In the genomic region with DNA sequence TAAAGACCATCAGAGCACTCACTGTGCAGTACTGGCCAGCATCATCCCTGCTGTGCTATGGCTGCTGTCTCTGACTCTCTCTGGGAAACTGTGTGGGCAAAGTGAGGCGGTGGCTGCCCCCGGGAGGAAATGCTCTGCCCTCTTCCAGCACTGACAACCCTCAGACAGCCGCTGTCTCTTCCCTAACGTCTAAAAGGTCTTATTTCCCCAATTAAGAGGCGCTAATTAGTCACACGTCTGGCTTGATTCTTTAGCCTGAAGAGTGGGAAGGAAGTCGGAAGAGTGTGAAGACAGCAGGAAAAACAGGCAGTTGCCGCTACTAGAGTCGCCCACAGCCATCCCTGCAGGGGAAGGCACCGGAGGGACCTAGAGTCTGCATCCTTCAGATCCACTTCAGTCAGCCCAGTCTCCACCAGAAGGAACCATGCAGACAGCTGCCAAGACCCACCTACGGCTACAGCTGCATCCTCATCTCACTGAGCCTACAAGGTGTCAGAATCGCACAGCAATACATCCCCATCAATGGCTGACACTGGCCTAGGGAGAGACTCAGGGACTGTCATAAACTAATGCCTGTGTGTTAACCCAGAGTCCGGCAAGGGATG, we compare ENCODE assay signal across 8 mouse cellular contexts. TPM values are rescaled to one million over a fixed set of nuclear protein-coding genes. Genes with fewer than 3 reads are reported as not detected.
A peak's percentile ranks its signal among the peaks of the same experiment; 100 is the strongest.
DNase-seq lines count a peak whose midpoint lies in the region; ATAC-seq and TF ChIP-seq lines count a peak whose summit lies in the region.
"Had no signal": no experiment of that assay in that cellular context is flagged by ENCODE, and none has a peak within 500 bp of the region (broad histone marks: within the 10 kb centered on the region; RNA-seq: fewer than 3 reads in every experiment).

No protein-coding gene starts in this region.

- DNase-seq in right cerebral cortex, adult 18-20 months = peak; percentile 89
- DNase-seq in right cerebral cortex, postnatal 4 days = no peak
- no peak for DNase-seq in forebrain, postnatal 0 days
- DNase-seq in limb, embryonic 14.5 days (ENCODE audit: low spot score) = no peak
- DNase-seq in urinary bladder, adult 2 months (ENCODE audit: low spot score) = no peak
- no peak for DNase-seq in adrenal gland, postnatal 4 days (ENCODE audit: low spot score in 2 of 2)
- DNase-seq: lung, embryonic 14.5 days had no signal

- TF ChIP-seq POLR2A in limb, embryonic 14.5 days (IDR thresholded peaks at IDR 0.05; ENCODE audit: borderline replicate concordance, extremely low read depth, insufficient read depth, insufficient read length) = no peak

- H3K4me3 ChIP-seq in forebrain, postnatal 0 days (ENCODE audit: low read depth, low read length) = no peak overlapping the region
- no peak overlapping the region for H3K4me3 ChIP-seq in limb, embryonic 14.5 days (replicated peaks; ENCODE audit: low read length)
- no peak overlapping the region for H3K4me3 ChIP-seq in stomach, embryonic 16.5 days (replicated peaks; ENCODE audit: low read length)

- H3K4me1 ChIP-seq in forebrain, postnatal 0 days (ENCODE audit: insufficient read depth) = peaks cover 10% of the 10 kb centered on the region; the same call in 1 of the 2 replicates
- H3K4me1 ChIP-seq in limb, embryonic 14.5 days (ENCODE audit: control insufficient read depth, insufficient read depth, low read length) = peaks cover 40% of the 10 kb centered on the region
- H3K4me1 ChIP-seq in stomach, embryonic 16.5 days (ENCODE audit: control insufficient read depth, insufficient read depth, low read length) = peaks cover 43% of the 10 kb centered on the region

- H3K36me3 ChIP-seq in forebrain, postnatal 0 days (ENCODE audit: insufficient read depth) = no peaks in the 10 kb centered on the region
- no peaks in the 10 kb centered on the region for H3K36me3 ChIP-seq in limb, embryonic 14.5 days (ENCODE audit: control insufficient read depth, insufficient read depth, low read length)
- H3K36me3 ChIP-seq in stomach, embryonic 16.5 days (ENCODE audit: control insufficient read depth, insufficient read depth, low read length) = no peaks in the 10 kb centered on the region

- ATAC-seq in forebrain, postnatal 0 days = 0 out of 2 replicates have a peak, but pooled peaks have one; percentile 21
- no peak for ATAC-seq in limb, embryonic 14.5 days (ENCODE audit: low FRiP score, low read depth)
- ATAC-seq in stomach, embryonic 16.5 days (ENCODE audit: insufficient read depth, low FRiP score) = no peak

- H3K27me3 ChIP-seq in forebrain, postnatal 0 days (ENCODE audit: insufficient read depth, low read length) = no peaks in the 10 kb centered on the region
- no peaks in the 10 kb centered on the region for H3K27me3 ChIP-seq in limb, embryonic 14.5 days (ENCODE audit: control insufficient read depth, insufficient read depth, low read length)
- no peaks in the 10 kb centered on the region for H3K27me3 ChIP-seq in stomach, embryonic 16.5 days (ENCODE audit: control insufficient read depth, insufficient read depth, low read length)

- no peaks in the 10 kb centered on the region for H3K9me3 ChIP-seq in forebrain, postnatal 0 days (ENCODE audit: low read length)
- H3K9me3 ChIP-seq in limb, embryonic 14.5 days (ENCODE audit: control insufficient read depth, low read length) = no peaks in the 10 kb centered on the region
- H3K9me3 ChIP-seq in stomach, embryonic 16.5 days (replicated peaks; ENCODE audit: control insufficient read depth, low read length) = no peaks in the 10 kb centered on the region

- no peak overlapping the region for H3K27ac ChIP-seq in forebrain, postnatal 0 days (ENCODE audit: low read depth, low read length)
- H3K27ac ChIP-seq in limb, embryonic 14.5 days (replicated peaks; ENCODE audit: low read depth, low read length) = no peak overlapping the region
- peak overlapping the region; percentile 13 for H3K27ac ChIP-seq in stomach, embryonic 16.5 days (ENCODE audit: low read length)

- TF ChIP-seq CTCF in forebrain, postnatal 0 days (IDR thresholded peaks at IDR 0.05; ENCODE audit: low read depth) = no peak

- peak overlapping the region; percentile 22; the same call in 1 of the 2 replicates for H3K9ac ChIP-seq in forebrain, postnatal 0 days
- 0 out of 2 replicates have a peak overlapping the region, but pooled peaks have one; percentile 12 for H3K9ac ChIP-seq in limb, embryonic 14.5 days (ENCODE audit: low read depth, low read length, severe bottlenecking)
- 0 out of 2 replicates have a peak overlapping the region, but pooled peaks have one; percentile 1 for H3K9ac ChIP-seq in stomach, embryonic 16.5 days (ENCODE audit: low read length)
- H3K9ac ChIP-seq: lung, embryonic 14.5 days had no signal

- 29% methylated on average over 13 of the region's 13 CpGs for WGBS in forebrain, postnatal 0 days
- 23% methylated on average over 13 of the region's 13 CpGs for WGBS in limb, embryonic 14.5 days
- WGBS in stomach, embryonic 16.5 days = 47% methylated on average over 13 of the region's 13 CpGs

- no peak overlapping the region for H3K4me2 ChIP-seq in forebrain, postnatal 0 days (ENCODE audit: low read depth)
- no peak overlapping the region for H3K4me2 ChIP-seq in limb, embryonic 14.5 days (replicated peaks; ENCODE audit: low read depth, low read length, severe bottlenecking)
- no peak overlapping the region for H3K4me2 ChIP-seq in stomach, embryonic 16.5 days (ENCODE audit: low read depth, low read length)
- H3K4me2 ChIP-seq: lung, embryonic 14.5 days had no signal

RNA-seq across cellular contexts. Expression of a gene that starts 38.6 kb away (rescaled TPM):
- total RNA-seq in forebrain, postnatal 0 days (2014; rRNA removed) = 0.81 and 2.0 TPM in 2 replicates
- 1.6 and 1.7 TPM in 2 replicates for polyA plus RNA-seq in forebrain, postnatal 0 days (2015; fragmentation: Nextera tagmentation; extraction: Ambion mirVana)
- polyA plus RNA-seq in limb, embryonic 14.5 days (2012; rRNA removed) = 4.3 and 4.6 TPM in 2 replicates
- polyA plus RNA-seq in limb, embryonic 14.5 days (2014; fragmentation: Nextera tagmentation; extraction: Ambion mirVana) = 0.67 and 0.72 TPM in 2 replicates
- polyA plus RNA-seq in stomach, embryonic 16.5 days (2015; fragmentation: Nextera tagmentation; extraction: Ambion mirVana) = 0.85 and 1.2 TPM in 2 replicates
- 5.4 and 6.1 TPM in 2 replicates for polyA plus RNA-seq in urinary bladder, adult 2 months (2012; rRNA removed)
- 1 to 10 TPM; 1.1 to 1.9 TPM for total RNA-seq in adrenal gland, postnatal 4 days (2021)

RNA-seq across cellular contexts. Expression of a gene that starts 50.0 kb away (rescaled TPM):
- total RNA-seq in forebrain, postnatal 0 days (2014; rRNA removed) = not detected in 2 replicates
- polyA plus RNA-seq in forebrain, postnatal 0 days (2015; fragmentation: Nextera tagmentation; extraction: Ambion mirVana) = not detected in 2 replicates
- not detected in 2 replicates for polyA plus RNA-seq in limb, embryonic 14.5 days (2012; rRNA removed)
- polyA plus RNA-seq in limb, embryonic 14.5 days (2014; fragmentation: Nextera tagmentation; extraction: Ambion mirVana) = not detected in 2 replicates
- polyA plus RNA-seq in stomach, embryonic 16.5 days (2015; fragmentation: Nextera tagmentation; extraction: Ambion mirVana) = not detected in 2 replicates
- polyA plus RNA-seq in urinary bladder, adult 2 months (2012; rRNA removed) = not detected in 2 replicates
- total RNA-seq in adrenal gland, postnatal 4 days (2021) = not detected
- polyA plus RNA-seq: lung, embryonic 14.5 days had no signal
